Mouse (Mus musculus): Measurements from ENCODE around the gene Pomgnt1. TPM values are rescaled to one million over a fixed set of nuclear protein-coding genes. Genes with fewer than 3 reads are reported as not detected.

Gene Pomgnt1
- polyA plus RNA-seq, 1 experiment from 2014 or later, result 37.7 TPM

DNA sequence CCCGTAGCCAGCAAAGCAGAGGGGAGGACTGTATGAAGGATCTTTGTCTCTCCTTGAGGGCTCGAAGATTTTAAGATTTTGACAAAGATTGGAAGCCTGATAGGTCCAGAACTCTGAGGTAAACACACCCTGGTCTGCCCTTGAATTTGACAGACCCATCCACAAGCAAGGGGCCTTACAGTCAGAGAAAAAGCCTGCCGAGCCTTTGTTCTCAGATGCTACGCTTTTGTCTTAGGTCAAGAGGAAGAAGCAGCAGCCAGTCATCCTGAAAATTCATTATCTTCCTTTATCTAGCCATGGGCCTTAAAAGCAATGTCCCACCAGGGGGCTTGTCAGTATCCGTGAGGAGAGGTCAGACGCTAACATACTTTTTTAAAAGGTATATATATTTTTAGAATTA lies 4.3 kb downstream of the Pomgnt1 start:
- H3K4me3 ChIP-seq (ENCODE audit: low read depth, low read length), result no peak overlapping the region
- no peak overlapping the region for H3K9ac ChIP-seq (ENCODE audit: low read depth, low read length)
- ATAC-seq (replicated peaks; ENCODE audit: low FRiP score) (no peak), DNase-seq (ENCODE audit: low spot score) (no peak)
- WGBS, result 86% methylated on average over 6 of the region's 6 CpGs
- peaks cover 15% of the 10 kb centered on the region for H3K4me1 ChIP-seq (replicated peaks; ENCODE audit: control insufficient read depth, insufficient read depth, low read length)
- H3K4me2 ChIP-seq, result no peak overlapping the region
- H3K9me3 ChIP-seq (ENCODE audit: control insufficient read depth, low read length), result no peaks in the 10 kb centered on the region
- H3K36me3 ChIP-seq (ENCODE audit: control insufficient read depth, insufficient read depth, low read length), result no peaks in the 10 kb centered on the region
- no peak overlapping the region for H3K27ac ChIP-seq (ENCODE audit: low read depth, low read length)
- no peaks in the 10 kb centered on the region for H3K27me3 ChIP-seq (replicated peaks; ENCODE audit: control insufficient read depth, insufficient read depth, low read length)

DNA sequence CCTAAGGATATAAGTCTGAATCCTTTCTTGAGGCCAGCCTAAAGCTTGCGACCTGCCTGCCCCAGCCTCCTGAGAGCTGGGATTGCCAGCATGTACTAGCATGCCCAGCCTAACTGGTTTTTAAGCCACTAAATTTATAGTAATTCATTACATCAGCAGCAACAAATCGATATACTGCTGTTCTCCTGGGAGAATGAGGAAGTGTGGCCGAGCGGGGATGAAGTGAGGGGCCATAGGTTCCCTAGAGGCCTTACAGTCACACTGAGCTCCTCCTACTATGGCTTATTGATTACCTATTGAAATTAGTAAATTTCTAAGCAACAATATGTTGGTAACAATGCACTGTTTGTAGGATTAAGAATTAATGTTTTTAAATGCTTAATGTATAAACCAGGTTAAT lies 9.5 kb downstream of the Pomgnt1 start:
- ATAC-seq (replicated peaks; ENCODE audit: low FRiP score), result no peak
- no peaks in the 10 kb centered on the region for H3K4me1 ChIP-seq (replicated peaks; ENCODE audit: control insufficient read depth, insufficient read depth, low read length)
- H3K36me3 ChIP-seq (ENCODE audit: control insufficient read depth, insufficient read depth, low read length), result no peaks in the 10 kb centered on the region
- H3K4me3 ChIP-seq (ENCODE audit: low read depth, low read length), result no peak overlapping the region
- no peak for DNase-seq (ENCODE audit: low spot score)
- no peaks in the 10 kb centered on the region for H3K9me3 ChIP-seq (ENCODE audit: control insufficient read depth, low read length)
- no peaks in the 10 kb centered on the region for H3K27me3 ChIP-seq (replicated peaks; ENCODE audit: control insufficient read depth, insufficient read depth, low read length)
- 66% methylated on average over 4 of the region's 4 CpGs for WGBS
- no peak overlapping the region for H3K9ac ChIP-seq (ENCODE audit: low read depth, low read length)
- no peak overlapping the region for H3K4me2 ChIP-seq
- no peak overlapping the region for H3K27ac ChIP-seq (ENCODE audit: low read depth, low read length)

DNA sequence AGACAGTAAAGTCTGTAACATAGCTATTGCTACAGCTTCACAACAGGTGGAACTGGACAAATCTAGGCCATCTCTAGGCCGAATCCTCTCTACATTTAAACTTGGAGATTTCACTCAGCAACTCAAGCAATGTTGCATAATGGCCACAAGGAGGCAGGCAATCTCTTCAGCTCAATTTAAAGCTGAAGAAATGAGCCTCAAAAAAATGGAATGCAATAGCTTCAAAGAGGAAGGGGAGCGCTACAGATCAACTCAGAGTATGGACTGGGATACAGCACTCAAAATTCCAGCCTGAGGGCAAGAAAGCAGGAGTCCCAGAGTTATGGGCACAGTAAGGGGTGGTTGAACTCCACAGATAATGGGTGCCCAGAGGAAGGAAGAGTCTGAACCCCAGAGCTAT lies 11.3 kb downstream of the Pomgnt1 start:
- no peaks in the 10 kb centered on the region for H3K9me3 ChIP-seq (ENCODE audit: control insufficient read depth, low read length)
- H3K4me1 ChIP-seq (replicated peaks; ENCODE audit: control insufficient read depth, insufficient read depth, low read length), result no peaks in the 10 kb centered on the region
- ATAC-seq (replicated peaks; ENCODE audit: low FRiP score), result no peak
- H3K4me3 ChIP-seq (ENCODE audit: low read depth, low read length), result no peak overlapping the region
- no peak overlapping the region for H3K27ac ChIP-seq (ENCODE audit: low read depth, low read length)
- H3K36me3 ChIP-seq (ENCODE audit: control insufficient read depth, insufficient read depth, low read length), result no peaks in the 10 kb centered on the region
- no peaks in the 10 kb centered on the region for H3K27me3 ChIP-seq (replicated peaks; ENCODE audit: control insufficient read depth, insufficient read depth, low read length)
- no peak overlapping the region for H3K9ac ChIP-seq (ENCODE audit: low read depth, low read length)
- no peak overlapping the region for H3K4me2 ChIP-seq
- 42% methylated on average over 2 of the region's 2 CpGs for WGBS
- no peak for DNase-seq (ENCODE audit: low spot score)

DNA sequence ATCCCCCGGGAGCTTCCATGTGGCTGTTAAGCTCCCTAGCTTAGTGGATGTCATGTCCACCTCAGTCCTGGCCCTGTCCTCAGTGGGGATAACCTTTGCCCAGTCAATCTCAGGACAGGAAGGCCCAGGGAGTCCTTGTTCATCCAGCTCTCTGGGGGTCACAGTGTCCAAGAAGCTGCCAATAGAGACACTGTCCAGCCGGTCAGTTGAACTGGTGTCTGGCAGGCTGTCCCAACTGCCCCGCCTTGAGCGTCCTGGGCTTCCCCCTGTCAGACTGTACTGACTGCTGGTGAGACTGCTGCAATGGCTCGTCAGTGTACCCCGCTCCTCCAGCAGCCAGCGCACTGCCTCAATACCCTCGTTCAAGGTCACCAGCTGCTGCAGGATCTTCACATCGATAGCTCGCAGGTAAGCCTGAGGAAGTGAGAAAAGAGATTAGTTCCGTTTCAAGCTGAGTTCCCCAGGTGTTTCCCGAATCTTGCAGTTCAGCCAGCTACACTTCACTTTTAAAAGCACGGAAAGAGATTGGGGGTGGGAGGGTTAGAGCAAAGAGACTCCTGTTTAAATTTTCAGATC lies 13.9 kb downstream of the Pomgnt1 start:
- DNase-seq (ENCODE audit: low spot score) (no peak), ATAC-seq (replicated peaks; ENCODE audit: low FRiP score) (no peak)
- Histone ChIP-seq H3K9ac (ENCODE audit: low read depth, low read length) (no peak overlapping the region), H3K4me2 (no peak overlapping the region), H3K27me3 (replicated peaks; ENCODE audit: control insufficient read depth, insufficient read depth, low read length) (peaks cover 7% of the 10 kb centered on the region; the same call in 1 of the 2 replicates), H3K27ac (ENCODE audit: low read depth, low read length) (no peak overlapping the region), H3K4me3 (ENCODE audit: low read depth, low read length) (no peak overlapping the region), H3K36me3 (ENCODE audit: control insufficient read depth, insufficient read depth, low read length) (no peaks in the 10 kb centered on the region), H3K4me1 (replicated peaks; ENCODE audit: control insufficient read depth, insufficient read depth, low read length) (no peaks in the 10 kb centered on the region), H3K9me3 (ENCODE audit: control insufficient read depth, low read length) (no peaks in the 10 kb centered on the region)
- 41% methylated on average over 13 of the region's 13 CpGs for WGBS

DNA sequence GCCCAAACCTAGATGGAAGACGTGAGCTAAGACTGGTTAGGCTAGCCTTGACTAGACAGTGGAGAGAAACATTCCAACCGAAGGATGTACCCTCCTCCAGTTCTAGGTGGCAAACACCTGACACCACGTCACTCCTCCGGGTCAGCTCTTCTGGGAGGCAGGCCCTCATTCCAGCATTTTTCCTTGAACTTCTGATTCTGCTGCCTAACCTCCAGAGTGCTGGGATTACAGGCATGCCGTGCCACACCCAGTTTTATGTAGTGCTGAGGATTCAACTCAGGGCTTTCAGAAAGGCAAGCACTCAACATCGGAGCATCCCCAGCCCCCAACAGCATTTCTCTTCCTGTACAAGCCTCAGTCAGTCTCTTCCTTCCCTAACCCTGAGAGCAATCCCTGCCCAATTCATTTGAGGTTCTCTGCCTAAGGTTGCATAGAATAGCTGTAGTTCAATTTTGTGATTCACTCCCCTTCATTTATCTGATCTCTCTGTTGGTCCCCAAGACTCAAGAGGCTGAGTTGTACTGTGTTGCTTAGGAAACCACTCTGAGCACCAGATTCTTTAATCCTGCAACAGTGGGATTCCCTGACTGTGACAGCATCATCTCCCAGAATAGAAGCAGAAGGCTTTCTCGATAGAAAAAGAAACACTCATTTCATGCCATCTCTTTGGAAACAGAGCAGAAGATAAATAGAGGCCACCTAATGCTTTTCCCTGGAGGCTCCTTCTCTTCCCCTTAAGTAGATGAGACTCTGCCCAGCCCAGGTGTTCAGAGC lies 17.3 kb downstream of the Pomgnt1 start:
- Histone ChIP-seq H3K9me3 (ENCODE audit: control insufficient read depth, low read length) (no peaks in the 10 kb centered on the region), H3K4me3 (ENCODE audit: low read depth, low read length) (no peak overlapping the region), H3K4me2 (no peak overlapping the region), H3K4me1 (replicated peaks; ENCODE audit: control insufficient read depth, insufficient read depth, low read length) (peaks cover 3% of the 10 kb centered on the region; the same call in 1 of the 2 replicates), H3K9ac (ENCODE audit: low read depth, low read length) (no peak overlapping the region), H3K27ac (ENCODE audit: low read depth, low read length) (no peak overlapping the region), H3K27me3 (replicated peaks; ENCODE audit: control insufficient read depth, insufficient read depth, low read length) (peaks cover 22% of the 10 kb centered on the region; the same call in 1 of the 2 replicates), H3K36me3 (ENCODE audit: control insufficient read depth, insufficient read depth, low read length) (no peaks in the 10 kb centered on the region)
- DNase-seq (ENCODE audit: low spot score), result no peak
- whole genome bisulfite sequencing, result 76% methylated on average over 7 of the region's 7 CpGs
- ATAC-seq (replicated peaks; ENCODE audit: low FRiP score), result no peak

DNA sequence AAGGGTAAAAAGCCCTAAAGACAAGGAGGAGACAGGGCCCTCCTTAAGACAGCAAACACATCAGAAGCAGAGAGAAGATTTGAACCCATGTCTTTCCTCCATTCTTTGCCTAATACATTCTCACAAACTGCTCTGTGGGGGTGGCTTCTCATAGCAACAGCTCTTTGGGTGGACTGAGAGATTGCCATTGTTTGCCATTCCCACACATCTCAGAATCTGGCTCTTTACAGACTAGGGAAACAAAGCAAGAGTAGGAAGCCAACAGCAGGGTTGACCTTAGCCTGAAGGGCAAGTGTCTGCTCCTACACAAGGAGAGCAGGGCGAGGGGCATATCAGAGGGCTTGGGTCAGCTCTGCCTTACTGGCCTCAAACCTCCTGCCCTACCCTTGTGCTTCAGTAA lies 18.1 kb downstream of the Pomgnt1 start:
- no peak overlapping the region for H3K9ac ChIP-seq (ENCODE audit: low read depth, low read length)
- H3K4me1 ChIP-seq (replicated peaks; ENCODE audit: control insufficient read depth, insufficient read depth, low read length), result peaks cover 3% of the 10 kb centered on the region; the same call in 1 of the 2 replicates
- H3K4me2 ChIP-seq, result no peak overlapping the region
- peaks cover 22% of the 10 kb centered on the region; the same call in 1 of the 2 replicates for H3K27me3 ChIP-seq (replicated peaks; ENCODE audit: control insufficient read depth, insufficient read depth, low read length)
- no peak for DNase-seq (ENCODE audit: low spot score)
- ATAC-seq (replicated peaks; ENCODE audit: low FRiP score), result no peak
- H3K36me3 ChIP-seq (ENCODE audit: control insufficient read depth, insufficient read depth, low read length), result no peaks in the 10 kb centered on the region
- no peak overlapping the region for H3K27ac ChIP-seq (ENCODE audit: low read depth, low read length)
- H3K9me3 ChIP-seq (ENCODE audit: control insufficient read depth, low read length), result no peaks in the 10 kb centered on the region
- H3K4me3 ChIP-seq (ENCODE audit: low read depth, low read length), result no peak overlapping the region
- 79% methylated on average over 1 of the region's 1 CpGs for WGBS

DNA sequence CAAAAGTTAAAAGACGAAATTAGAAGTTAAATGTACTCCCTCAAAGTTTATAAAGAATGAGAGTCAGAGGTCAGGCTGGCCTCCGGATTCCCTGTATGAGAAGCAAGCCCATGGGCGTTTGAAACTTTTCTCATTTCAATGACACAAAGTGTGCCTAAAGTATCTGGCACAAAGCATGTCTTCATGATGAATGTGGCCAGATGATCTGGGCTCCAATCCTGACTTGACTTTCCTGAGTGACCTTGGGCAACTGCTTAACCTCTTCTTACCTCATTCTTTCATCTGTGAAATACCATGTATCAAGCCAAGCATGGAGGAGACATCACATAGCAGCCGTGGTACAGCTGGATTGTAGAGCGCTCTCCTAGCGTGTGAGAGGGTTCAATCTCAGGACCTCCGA lies 18.6 kb downstream of the Pomgnt1 start:
- Histone ChIP-seq H3K9ac (ENCODE audit: low read depth, low read length) (no peak overlapping the region), H3K9me3 (ENCODE audit: control insufficient read depth, low read length) (peaks cover 2% of the 10 kb centered on the region; the same call in 1 of the 2 replicates), H3K27me3 (replicated peaks; ENCODE audit: control insufficient read depth, insufficient read depth, low read length) (peaks cover 22% of the 10 kb centered on the region; the same call in 1 of the 2 replicates), H3K36me3 (ENCODE audit: control insufficient read depth, insufficient read depth, low read length) (no peaks in the 10 kb centered on the region), H3K4me1 (replicated peaks; ENCODE audit: control insufficient read depth, insufficient read depth, low read length) (peaks cover 3% of the 10 kb centered on the region; the same call in 1 of the 2 replicates), H3K4me2 (no peak overlapping the region), H3K27ac (ENCODE audit: low read depth, low read length) (no peak overlapping the region), H3K4me3 (ENCODE audit: low read depth, low read length) (no peak overlapping the region)
- 79% methylated on average over 7 of the region's 7 CpGs for WGBS
- DNase-seq (ENCODE audit: low spot score) (no peak), ATAC-seq (replicated peaks; ENCODE audit: low FRiP score) (no peak)

DNA sequence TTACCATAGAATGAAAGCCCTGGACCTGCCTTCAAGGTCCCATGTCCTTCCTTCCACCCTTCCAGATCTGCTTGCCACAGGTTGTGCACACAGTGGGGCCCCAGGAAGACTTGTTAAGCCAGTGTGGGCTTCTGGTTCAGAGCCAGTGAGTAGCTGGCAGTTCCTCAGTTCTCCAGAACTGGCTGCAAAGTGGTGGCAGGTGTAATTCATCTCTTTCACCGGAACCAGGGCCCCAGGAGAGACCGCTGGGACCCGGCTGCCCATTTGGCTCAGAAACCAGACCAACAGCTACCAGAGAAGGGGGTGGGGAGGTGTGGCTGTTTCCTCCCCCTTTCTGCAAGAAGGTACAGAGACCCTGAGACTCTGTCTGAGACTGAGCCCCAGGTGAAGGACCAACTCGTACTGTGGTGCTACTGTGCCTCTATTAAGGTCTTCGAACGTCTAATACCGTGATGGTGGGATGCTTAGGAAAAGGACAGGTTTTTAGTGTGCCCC lies 19.7 kb downstream of the Pomgnt1 start:
- H3K4me2 ChIP-seq, result peak overlapping the region; percentile 98
- ATAC-seq (replicated peaks; ENCODE audit: low FRiP score) (no peak), DNase-seq (ENCODE audit: low spot score) (no peak)
- H3K4me3 ChIP-seq (ENCODE audit: low read depth, low read length), result peak overlapping the region; percentile 66; the same call in 1 of the 2 replicates
- no peaks in the 10 kb centered on the region for H3K36me3 ChIP-seq (ENCODE audit: control insufficient read depth, insufficient read depth, low read length)
- peaks cover 3% of the 10 kb centered on the region; the same call in 1 of the 2 replicates for H3K4me1 ChIP-seq (replicated peaks; ENCODE audit: control insufficient read depth, insufficient read depth, low read length)
- peaks cover 22% of the 10 kb centered on the region; the same call in 1 of the 2 replicates for H3K27me3 ChIP-seq (replicated peaks; ENCODE audit: control insufficient read depth, insufficient read depth, low read length)
- peaks cover 3% of the 10 kb centered on the region; the same call in 1 of the 2 replicates for H3K9me3 ChIP-seq (ENCODE audit: control insufficient read depth, low read length)
- no peak overlapping the region for H3K9ac ChIP-seq (ENCODE audit: low read depth, low read length)
- no peak overlapping the region for H3K27ac ChIP-seq (ENCODE audit: low read depth, low read length)
- 12% methylated on average over 7 of the region's 7 CpGs for WGBS

Data from liver, embryonic 11.5 days (tissue).